Mouse (Mus musculus) heart, postnatal 25 days (tissue): Measurements from ENCODE around the gene Spin2e. TPM values are rescaled to one million over a fixed set of nuclear protein-coding genes. Genes with fewer than 3 reads are reported as not detected.
"Not testable (repeated sequence)": the region's sequence is repeated elsewhere in the genome, so short reads cannot be mapped to it uniquely, and the experiment has no call there.

Experiments used
- DNase-seq: peaks from one replicate; pipeline ENCODE4 v3.0.0; 2022; ENCODE audit warnings: low spot score
- intact Hi-C: fragments of 180-260 bp; cut with DNase I; formaldehyde crosslinking; loops from one replicate; pipeline ENCODE4 v1.15.1; 2025
- total RNA-seq, 2 experiments: library from RNA; stranded (reverse); gene quantifications; 2 replicates each; pipeline ENCODE4 v1.2.3; 2021

The Spin2e gene
- total RNA-seq = not detected

DNA sequence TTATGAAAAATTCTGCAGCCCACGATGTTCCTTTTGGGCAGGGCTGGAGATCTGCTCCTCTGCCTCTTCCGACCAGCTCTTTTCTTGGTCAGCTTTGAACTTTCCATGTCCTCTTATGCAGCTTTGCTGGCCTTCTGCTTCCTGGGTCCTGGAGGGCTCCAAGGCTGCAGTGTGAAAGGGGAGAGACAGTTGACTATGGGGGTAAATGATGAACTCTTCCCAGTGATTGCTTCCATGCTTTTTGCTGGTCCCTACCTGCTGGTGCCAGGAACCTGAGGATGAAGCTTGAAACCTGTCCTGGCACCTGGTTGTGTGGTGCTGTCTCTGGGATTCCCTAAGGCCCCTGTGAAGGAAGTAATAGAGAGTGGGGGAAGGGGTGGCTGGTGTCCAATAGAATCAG lies at the start of gene Spin2e:
Gene Spin2e (minus strand): TSS at position 101 of the 400 bp plus-strand sequence.
- intact Hi-C loops, DNase-seq: not testable (repeated sequence)

DNA sequence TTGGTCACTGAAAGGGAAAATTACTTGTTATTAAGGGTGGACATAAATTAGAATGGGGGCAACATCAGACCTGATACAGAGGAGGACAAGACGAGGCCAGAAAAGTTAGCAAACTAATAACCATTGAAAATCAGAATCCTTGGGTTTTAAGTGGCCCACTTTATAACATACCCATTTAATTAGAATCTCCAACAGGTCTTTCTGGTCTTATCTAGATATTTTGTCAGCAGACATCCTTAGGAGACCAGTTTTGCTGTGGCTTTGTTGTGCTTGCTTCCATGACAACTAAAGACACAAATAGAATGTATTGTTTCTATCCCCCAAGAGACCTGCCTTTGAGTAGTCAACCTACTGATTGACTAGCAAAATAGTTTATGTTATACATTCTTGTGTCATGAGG lies 44.5 kb downstream of the Spin2e start, which contains the start of gene Gm21883:
Gene Gm21883 (minus strand): TSS at position 101 of the 400 bp plus-strand sequence.
- intact Hi-C loops, DNase-seq: not testable (repeated sequence)

Other genes starting within 250 kb of the Spin2e start
- gene Btbd35f19, start 235.0 kb downstream of the Spin2e start, total RNA-seq = not detected
- gene Gm21883, start 44.6 kb downstream of the Spin2e start, total RNA-seq = not detected
- gene Btbd35f25, start 98.2 kb upstream of the Spin2e start, total RNA-seq = not detected